Mouse (Mus musculus): ENCODE measurements at regions not wholly inside any gene's neighbourhood (a gene's known extent, or its start where the extent isn't known, plus 50 kb on each side); places are given as distances from the start of the nearest gene placed in this dataset.

DNA sequence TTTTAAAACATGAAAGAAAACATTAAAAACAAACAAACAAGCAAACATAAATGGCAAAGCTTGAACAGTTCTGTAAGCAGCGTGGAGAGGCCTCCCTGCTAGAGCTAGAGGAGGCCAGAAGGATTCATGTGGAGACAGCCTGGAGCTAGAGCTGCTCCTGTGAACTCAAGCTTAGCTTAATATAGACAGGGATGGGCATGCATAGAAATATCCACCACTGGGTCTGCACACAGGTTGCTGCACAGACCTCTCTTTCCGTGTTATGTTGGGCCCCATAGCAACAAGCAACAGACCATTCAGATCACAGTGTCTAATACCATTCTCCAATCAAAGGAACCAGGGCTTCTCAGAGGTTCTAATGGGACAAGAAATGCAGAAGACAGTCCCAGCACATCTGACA, 122.9 kb upstream of the Magi3 start:
- ChIA-PET CTCF (interaction anchor here in 1 of 4 experiments (0.6 kb wide), 1 partner anchor 1611 kb away, joined by 3 read pairs; no protein-coding TSS in a partner anchor), POLR2A (no interaction called here)

GRCm38 (mm10) chr3:104342220-104342619, 122.0 kb upstream of the Magi3 start:
- ChIA-PET POLR2A (no interaction called here), CTCF (no interaction called here)

- ChIA-PET CTCF (no interaction called here), POLR2A (interaction anchor here in 1 of 4 experiments (0.7 kb wide), 1 partner anchor 567 kb away, joined by 3 read pairs; no protein-coding TSS in a partner anchor)
Measured at GRCm38 (mm10) chr3:104340331-104340730, 120.2 kb upstream of the Magi3 start.

- POLR2A ChIA-PET, result no interaction called here
- CTCF ChIA-PET, result no interaction called here
Measured at GRCm38 (mm10) chr3:104336867-104337266, 116.7 kb upstream of the Magi3 start.

DNA sequence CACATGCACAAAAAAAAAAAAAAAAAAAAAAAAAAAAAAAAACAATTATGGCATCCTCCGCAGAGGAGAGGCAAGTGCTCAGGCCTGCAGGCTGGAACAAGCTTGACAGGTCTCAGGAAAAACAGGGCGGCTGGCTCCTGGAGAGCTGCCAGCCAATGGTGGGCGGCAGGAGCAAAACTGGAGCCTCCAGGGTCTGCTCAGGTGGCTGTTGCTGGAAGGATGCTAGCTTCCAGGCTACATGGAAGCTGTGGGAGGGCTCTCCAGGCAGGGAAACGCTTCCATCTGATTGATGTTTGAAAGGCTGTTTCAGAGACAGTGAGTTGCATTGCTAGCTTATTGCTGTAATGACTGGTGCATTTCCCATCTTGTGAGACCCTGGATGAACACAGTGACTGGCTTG, 116.1 kb upstream of the Magi3 start:
- POLR2A ChIA-PET, result interaction anchor here in 1 of 4 experiments (0.6 kb wide), 1 partner anchor 305 kb away, joined by 5 read pairs; no protein-coding TSS in a partner anchor
- CTCF ChIA-PET, result no interaction called here

DNA sequence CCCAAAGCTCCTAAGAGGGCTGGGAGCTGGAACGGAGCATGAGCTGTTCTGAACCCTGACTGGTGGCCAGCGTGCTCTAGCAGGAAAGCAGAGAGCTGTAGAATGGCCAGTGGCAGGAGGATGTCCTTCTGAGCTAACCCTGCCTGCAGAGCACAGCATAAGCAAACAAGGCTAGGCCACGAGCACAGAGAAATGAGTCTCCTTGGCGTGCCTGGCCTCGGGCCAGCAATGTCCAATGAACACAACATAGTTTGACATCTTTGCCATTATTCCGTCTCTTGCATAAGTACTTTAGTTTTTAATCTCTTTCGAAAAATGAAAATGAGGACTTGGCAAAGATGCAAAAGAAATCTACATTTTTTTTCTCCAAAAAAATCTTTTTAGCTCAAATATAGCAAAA, 114.6 kb upstream of the Magi3 start:
- POLR2A ChIA-PET, result interaction anchor here in 2 of 4 experiments (0.6 to 1.3 kb wide), 2 partner anchors 8 to 116 kb away, joined by 3 to 4 read pairs; no protein-coding TSS in a partner anchor
- CTCF ChIA-PET, result interaction anchor here in 1 of 4 experiments (0.7 kb wide), 1 partner anchor 34 kb away, joined by 3 read pairs; no protein-coding TSS in a partner anchor

- POLR2A ChIA-PET, result no interaction called here
- CTCF ChIA-PET, result no interaction called here
Measured at GRCm38 (mm10) chr3:104333345-104333744, 113.2 kb upstream of the Magi3 start.

DNA sequence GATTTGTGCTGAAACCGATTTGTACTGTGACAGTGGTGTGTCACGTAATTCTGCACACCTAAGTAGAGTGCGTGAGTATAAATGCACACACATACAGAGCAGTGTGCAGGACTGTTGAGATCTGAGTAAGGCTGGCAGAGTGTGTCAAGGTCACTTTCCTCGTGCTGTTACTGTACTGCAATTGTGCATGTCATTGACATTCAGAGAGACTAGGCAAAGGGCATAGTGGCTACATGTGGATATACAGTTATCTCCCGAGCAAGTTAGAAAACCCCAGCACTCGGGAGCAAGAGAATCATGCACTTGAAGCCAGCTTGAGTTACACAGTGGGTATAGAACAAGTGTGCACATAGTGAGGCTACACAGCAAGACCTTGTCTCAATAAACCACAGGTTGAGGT, 110.5 kb upstream of the Magi3 start:
- CTCF ChIA-PET, result no interaction called here
- POLR2A ChIA-PET, result interaction anchor here in 1 of 4 experiments (0.9 kb wide), 1 partner anchor 15 kb away, joined by 3 read pairs; no protein-coding TSS in a partner anchor

DNA sequence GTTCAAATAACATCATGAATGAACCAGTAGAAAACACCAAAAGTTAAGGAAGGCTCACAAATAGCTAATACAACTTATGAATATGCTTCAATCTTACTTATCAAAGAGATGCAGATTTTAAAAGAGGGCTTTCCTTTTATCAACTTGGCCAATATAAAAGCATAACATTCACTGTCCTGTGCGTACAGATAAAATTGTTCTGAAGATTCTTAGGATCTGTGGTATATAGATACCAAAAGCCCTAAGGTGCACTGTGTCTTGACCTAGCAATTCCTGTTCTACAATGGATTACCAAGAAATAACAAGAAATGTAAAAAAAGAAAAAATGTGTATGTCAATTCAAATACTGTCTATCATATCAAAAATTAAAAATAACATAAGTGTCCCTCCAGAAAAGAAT, 107.7 kb upstream of the Magi3 start:
- CTCF ChIA-PET, result interaction anchor here in 1 of 4 experiments (0.6 kb wide), 1 partner anchor 104 kb away, joined by 3 read pairs; no protein-coding TSS in a partner anchor
- POLR2A ChIA-PET, result interaction anchor here in 1 of 4 experiments (0.6 to 1.1 kb wide), 2 partner anchors 58 to 109 kb away, joined by 3 read pairs; no protein-coding TSS in a partner anchor

DNA sequence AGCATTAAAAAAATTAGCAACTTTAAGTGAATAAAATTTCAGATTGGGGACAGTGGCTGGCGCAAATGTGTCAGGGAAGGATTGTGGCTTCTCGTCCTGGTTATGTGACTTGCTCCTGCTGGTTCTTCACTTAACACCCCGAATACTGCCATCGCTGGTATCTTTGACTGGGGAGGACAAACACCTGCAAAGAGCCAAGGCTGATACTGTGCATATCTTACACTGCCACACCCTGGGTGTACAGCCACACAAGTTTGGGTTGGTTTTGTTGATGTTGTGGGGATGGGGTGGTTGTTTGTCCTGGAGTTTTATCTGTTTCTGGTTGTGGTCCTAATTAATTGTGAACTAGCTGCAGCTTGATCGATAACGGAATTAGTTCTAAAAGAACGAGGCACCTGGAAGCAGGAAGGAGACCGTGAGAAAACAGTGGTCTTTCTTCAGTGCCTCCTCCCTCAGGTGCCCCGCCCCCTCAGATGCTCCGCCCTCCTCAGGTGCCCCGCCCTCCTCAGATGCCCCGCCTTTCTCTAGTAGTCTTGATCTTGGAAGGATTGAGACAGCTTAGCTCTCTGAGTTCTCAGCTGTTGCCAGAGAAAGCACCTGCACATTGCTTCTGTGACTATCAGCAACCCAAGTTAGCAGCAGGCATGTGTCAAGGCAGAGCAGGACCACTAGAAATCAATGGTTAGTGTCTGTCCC, 107.0 kb upstream of the Magi3 start:
- POLR2A ChIA-PET, result interaction anchor here in 2 of 4 experiments (0.6 to 1.1 kb wide), 3 partner anchors 8 to 108 kb away, joined by 3 read pairs; no protein-coding TSS in a partner anchor
- CTCF ChIA-PET, result interaction anchor here in 1 of 4 experiments (0.6 kb wide), 1 partner anchor 105 kb away, joined by 3 read pairs; no protein-coding TSS in a partner anchor

- CTCF ChIA-PET, result interaction anchor here in 1 of 4 experiments (0.6 kb wide), 1 partner anchor 134 kb away, joined by 3 read pairs; no protein-coding TSS in a partner anchor
- POLR2A ChIA-PET, result no interaction called here
Measured at GRCm38 (mm10) chr3:104322591-104322990, 102.4 kb upstream of the Magi3 start.

GRCm38 (mm10) chr3:104320404-104320803, 100.2 kb upstream of the Magi3 start:
- POLR2A ChIA-PET, result no interaction called here

GRCm38 (mm10) chr3:104319377-104319776, 99.2 kb upstream of the Magi3 start:
- POLR2A ChIA-PET, result no interaction called here

More at GRCm38 (mm10) chr3:104320404-104320803, 100.2 kb upstream of the Magi3 start:
- CTCF ChIA-PET, result no interaction called here

DNA sequence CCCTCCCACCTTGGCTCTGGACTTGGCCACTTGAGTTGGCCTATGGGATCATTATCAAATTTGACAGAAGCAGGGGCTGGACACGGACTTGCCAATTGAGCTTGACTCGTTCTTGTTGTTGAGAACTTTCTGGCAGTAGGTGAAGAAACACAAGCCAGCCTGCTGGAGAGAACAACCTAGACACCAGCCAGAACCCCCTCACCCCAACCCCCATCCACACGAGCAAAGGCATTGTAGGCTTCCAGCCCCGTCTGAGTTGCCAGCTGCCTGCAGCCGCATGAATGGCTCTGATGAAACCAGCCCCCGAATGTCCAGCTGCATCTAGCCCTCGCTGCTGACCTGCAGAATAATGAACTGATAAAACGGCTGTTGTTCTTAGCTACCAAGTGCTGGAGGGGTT, 98.7 kb upstream of the Magi3 start:
- CTCF ChIA-PET, result interaction anchor here in 1 of 4 experiments (0.6 kb wide), 1 partner anchor 68 kb away, joined by 8 read pairs; no protein-coding TSS in a partner anchor
- POLR2A ChIA-PET, result interaction anchor here in 1 of 4 experiments (1.4 kb wide), 1 partner anchor 14 kb away, joined by 3 read pairs; no protein-coding TSS in a partner anchor

More at GRCm38 (mm10) chr3:104319377-104319776, 99.2 kb upstream of the Magi3 start:
- CTCF ChIA-PET, result interaction anchor here in 1 of 4 experiments (0.6 kb wide), 1 partner anchor 69 kb away, joined by 8 read pairs; no protein-coding TSS in a partner anchor

DNA sequence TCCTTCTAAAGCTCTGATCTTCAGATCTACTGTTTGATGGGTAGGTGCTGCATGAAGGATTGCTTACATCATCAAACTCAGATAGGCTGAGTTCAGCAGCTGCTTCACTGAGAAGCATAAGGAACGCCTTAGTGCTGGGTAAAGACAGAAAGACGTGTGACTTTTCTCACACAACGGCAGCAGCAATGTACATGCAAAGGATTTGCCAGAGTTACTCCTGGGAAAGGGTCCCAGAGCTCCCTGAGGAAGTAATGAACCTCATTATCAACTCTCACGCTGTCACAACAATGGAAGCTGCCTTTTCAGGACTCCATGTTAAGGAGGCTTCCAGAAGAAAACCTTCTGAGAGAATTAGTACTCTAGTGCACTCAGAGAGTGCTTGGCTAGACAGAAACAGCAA, 97.4 kb upstream of the Magi3 start:
- CTCF ChIA-PET, result no interaction called here
- POLR2A ChIA-PET, result interaction anchor here in 2 of 4 experiments (1.2 to 1.5 kb wide), 3 partner anchors 8 to 98 kb away, joined by 3 read pairs; no protein-coding TSS in a partner anchor

DNA sequence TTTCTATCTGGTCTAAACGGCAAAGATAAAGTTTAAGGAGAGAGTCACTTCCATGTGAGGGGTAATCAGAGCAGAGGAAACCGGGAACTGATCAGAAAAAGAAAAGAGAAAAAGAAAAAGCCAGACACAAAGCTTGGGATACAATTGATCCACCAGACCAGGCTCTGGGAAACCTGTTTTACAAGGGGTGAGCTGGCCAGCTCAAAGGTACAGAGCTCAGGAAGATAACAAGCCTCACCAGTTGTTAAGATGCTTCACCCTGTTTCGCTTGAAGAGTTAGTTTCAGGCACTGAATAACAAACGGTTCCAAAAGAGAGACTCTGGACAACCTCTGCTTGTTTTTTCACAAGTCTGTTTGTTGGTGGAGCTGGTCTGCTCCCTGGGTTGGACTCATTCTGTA, 92.9 kb upstream of the Magi3 start:
- POLR2A ChIA-PET, result interaction anchor here in 1 of 4 experiments (0.8 kb wide), 1 partner anchor 8 kb away, joined by 3 read pairs; no protein-coding TSS in a partner anchor
- CTCF ChIA-PET, result no interaction called here

DNA sequence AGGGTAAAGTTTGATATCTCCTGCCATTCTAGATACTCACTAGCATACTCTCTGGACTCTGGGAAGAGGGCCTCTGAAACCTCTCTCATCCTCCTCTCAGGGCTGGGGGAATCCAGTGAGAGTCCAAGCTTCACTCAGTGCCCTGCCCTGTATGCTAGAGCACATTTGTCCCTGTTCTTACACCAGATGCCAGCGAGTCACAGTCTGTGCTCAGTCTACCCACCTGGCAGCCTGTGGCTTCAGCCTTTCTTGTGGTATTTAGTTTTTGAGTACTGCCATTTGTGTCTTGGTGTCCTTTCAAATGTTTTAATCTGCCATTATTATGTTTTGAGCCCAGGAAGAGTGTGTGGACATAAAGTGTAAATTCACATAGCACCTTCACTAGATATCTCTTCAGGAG, 86.8 kb upstream of the Magi3 start:
- ChIA-PET CTCF (no interaction called here), POLR2A (no interaction called here)

DNA sequence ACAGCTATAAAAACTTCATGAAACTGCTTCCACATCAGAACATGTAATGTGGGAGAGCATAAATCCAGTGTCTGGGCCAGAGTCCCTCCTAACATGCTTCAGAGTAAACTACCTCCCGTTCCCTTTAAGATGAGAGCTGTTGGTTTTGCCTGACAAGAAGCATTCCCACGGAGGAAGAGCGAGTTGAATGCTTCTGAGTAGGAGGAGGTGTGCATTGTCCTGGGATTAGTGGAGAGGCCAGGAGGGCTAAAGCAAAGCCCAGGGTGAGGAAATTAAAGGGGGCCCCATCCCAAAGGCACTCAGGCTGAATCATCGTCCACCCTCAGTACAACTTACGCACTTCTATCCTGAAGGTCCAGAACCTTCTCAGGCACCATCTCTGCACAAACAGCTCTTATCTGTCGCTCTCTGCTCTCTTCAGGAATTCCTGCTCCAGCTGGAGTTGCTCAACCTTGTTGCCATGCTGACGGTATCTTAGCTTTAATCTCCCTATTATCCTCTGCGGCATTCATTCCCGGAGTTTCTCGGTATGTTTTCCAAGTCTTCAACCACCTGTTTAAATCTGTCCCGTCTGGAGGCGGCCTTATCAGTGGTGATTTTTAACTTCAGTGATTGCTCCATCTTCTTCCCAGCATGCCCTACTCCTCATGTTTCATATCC, 85.9 kb upstream of the Magi3 start:
- POLR2A ChIA-PET, result interaction anchor here in 1 of 4 experiments (0.6 kb wide), 1 partner anchor 699 kb away, joined by 3 read pairs; no protein-coding TSS in a partner anchor
- CTCF ChIA-PET, result interaction anchor here in 1 of 4 experiments (0.5 kb wide), 1 partner anchor 256 kb away, joined by 3 read pairs; no protein-coding TSS in a partner anchor

DNA sequence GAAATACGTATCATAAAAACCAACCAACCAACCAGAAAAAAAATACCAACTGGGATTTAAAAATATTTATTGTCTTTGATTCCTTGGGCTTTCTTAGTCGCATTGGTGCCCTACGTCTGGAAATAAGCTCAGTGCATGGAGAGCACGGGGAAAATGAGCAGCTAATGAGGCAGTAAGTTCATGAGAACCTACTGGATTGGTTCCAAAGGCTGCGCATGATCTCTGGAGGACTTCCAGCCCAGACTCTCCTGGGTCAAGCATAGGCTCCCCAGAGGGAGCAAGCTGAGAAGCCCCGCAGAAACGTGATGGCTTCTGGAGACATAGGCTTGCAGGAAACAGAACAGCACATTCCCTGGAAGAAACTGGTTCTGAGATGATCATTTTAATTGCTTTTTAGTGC, 83.4 kb upstream of the Magi3 start:
- ChIA-PET CTCF (no interaction called here), POLR2A (no interaction called here)

- CTCF ChIA-PET, result no interaction called here
- POLR2A ChIA-PET, result interaction anchor here in 1 of 4 experiments (1.1 kb wide), 1 partner anchor 111 kb away, joined by 3 read pairs; no protein-coding TSS in a partner anchor
Measured at GRCm38 (mm10) chr3:104300201-104300600, 80.0 kb upstream of the Magi3 start.
